Mouse (Mus musculus): Measurements from ENCODE around the gene Wap.

The Wap gene

DNA sequence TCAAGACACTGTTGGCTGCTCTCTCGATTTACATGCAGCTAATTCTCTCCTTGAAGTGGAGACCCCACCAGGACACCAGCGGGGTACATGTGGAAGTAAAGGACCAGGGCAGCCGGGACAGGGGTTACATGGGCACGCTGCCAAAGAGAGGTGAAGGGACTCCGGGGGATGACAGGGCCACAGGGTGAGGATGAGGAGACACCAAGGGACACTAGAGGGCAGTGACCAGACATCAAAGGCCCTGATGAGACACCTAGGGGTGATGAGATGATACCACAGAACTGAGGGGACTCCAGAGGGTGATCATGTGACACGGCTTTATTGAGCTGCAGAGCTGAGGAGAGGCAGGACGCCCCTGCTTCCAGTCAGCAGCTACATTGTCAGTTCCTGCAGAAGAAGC lies 40.9 kb downstream of the Wap start:
- no peak for DNase-seq (ENCODE audit: extremely low spot score)

DNA sequence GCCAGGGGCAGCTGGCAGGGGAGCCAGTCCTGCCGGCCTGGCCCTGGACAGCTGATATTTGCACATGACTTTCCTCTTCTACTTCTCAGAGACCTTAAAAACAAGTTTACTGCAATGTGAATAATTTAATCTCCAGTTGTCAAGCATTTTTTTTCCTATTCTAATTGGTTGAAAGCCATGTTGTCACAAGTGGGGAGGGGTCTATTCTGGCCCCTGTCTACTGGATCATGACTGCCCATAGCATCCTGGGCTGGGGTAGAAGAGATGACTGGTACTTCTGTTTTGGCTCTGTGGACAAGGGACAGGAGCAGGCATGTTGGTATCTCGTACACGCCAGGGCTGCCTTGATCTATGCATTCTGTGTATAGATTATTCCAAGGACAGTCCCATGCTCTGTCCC lies 41.8 kb downstream of the Wap start:
- no peak for DNase-seq (ENCODE audit: extremely low spot score)

DNA sequence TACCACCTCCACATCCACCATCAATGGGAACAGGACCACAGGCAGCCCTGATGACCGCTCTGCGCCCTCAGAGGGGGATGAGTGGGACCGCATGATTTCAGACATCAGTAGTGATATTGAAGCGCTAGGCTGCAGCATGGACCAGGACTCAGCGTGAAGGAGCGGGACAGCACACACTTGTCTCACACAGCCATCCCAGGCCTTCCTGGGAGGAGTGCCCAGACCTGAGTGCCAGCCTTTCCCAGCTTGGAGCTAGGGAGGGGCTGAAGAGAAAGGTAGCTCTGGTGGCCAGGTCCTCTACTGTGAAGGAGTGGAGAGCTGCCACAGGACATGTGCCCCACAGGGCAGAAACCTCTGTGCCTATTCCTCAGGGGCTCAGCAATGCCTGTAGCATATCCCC lies 42.2 kb downstream of the Wap start:
- no peak for DNase-seq (ENCODE audit: extremely low spot score)

DNA sequence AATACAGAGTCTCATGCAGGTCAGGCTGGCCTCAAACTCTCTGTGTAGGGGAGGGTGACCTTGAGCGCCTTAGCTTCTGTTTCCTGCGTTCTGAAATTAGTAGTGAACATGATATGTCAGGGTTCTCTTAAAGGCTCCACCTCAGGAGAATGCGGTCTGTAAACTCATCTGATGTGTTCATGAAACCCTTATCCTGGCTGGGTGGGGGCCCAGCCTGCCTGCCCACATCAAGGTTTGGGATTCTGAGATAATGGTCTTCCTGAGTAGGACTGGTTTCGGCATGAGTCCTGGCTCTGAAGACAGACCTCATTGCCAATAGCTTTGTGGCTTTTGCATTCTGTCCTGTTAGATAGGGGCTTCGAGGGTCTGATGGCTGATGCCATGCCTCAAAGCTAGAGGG lies 43.1 kb downstream of the Wap start:
- DNase-seq (ENCODE audit: extremely low spot score) = no peak

DNA sequence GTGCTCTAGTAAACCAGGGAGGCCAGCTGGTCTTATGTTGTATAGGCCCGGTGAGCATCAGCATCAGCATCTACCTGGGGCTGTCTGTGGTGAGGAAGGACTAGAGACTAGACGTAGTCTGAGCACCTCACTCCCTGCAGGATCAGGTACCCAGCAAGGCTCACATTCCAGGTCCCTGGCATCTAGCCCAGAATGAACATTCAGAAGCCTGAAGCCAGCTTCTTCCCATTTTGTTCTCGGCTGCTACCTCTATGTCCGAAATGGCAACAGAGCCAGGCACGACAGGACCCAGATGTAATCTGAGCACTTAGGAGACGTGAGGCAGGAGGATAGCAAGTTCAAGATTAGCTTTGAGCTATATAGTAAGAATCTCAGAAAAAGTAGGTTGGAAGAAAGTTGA lies 43.6 kb downstream of the Wap start:
- DNase-seq (ENCODE audit: extremely low spot score) = no peak

DNA sequence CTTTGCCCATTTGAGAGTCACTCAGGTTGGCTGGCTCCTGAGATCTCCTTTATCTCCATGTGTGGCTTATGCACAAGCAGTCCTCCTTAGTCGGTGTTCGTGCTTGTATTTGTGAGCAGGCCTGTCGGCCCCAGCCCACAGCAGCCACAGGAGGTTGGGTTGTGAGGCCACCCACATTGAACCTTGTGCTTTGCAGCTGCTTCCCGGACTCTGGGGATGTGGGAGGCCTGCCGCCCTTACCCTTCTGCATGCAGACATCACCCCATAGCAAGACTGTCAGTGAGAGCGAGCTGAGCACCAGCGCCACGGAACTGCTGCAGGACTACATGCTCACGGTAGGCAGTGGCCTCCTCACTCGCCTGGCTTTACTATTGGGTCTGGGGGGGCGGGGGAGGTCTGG lies 45.0 kb downstream of the Wap start:
- no peak for DNase-seq (ENCODE audit: extremely low spot score)

GRCm38 (mm10) chr11:6590933-6591675 lies 47.3 kb downstream of the Wap start:
- no peak for DNase-seq (ENCODE audit: extremely low spot score)

DNA sequence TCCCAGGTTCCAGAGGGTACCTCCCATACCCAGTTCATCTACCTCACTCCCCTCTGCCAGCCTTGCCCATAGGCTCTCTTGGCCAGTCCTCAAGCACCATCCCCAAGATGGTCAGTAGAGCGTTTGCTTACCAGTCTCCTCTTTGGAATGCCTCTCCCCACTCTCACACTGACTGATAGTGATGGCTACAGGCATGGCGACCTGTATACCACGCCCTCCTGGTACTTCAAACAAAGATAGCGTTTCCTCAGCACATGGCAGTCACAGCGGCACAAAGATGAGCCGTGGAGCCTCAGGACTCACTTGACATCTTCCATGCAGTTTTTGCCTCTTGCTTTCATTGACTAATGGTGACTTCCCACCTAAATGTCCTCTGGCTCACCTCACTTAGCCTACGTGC lies 48.6 kb downstream of the Wap start:
- DNase-seq (ENCODE audit: extremely low spot score) = no peak

GRCm38 (mm10) chr11:6588295-6588694 lies 50.1 kb downstream of the Wap start:
- DNase-seq (ENCODE audit: extremely low spot score) = no peak

- DNase-seq (ENCODE audit: extremely low spot score) = no peak
Observed at GRCm38 (mm10) chr11:6587249-6587940, 51.0 kb downstream of the Wap start.

DNA sequence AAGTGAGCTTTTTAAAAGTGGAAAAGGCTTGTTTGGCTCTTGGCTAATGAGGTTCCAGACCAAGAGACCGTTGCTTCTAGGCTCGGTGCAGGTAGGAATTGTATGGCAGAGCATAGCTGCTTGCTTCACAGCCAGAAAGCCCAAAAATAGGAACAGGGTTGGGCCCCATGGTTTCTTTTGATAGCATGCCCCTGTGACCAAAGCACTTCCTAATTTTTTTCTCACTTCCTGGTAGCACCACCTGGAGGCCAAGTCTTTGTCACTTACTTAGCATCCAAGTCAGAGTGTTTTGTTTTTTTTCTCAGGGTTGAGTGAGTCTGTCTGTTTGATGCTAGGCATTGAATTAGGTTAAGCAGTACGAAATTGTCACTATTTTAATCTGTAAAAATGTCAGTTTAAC lies 51.8 kb downstream of the Wap start:
- DNase-seq (ENCODE audit: extremely low spot score) = no peak

DNA sequence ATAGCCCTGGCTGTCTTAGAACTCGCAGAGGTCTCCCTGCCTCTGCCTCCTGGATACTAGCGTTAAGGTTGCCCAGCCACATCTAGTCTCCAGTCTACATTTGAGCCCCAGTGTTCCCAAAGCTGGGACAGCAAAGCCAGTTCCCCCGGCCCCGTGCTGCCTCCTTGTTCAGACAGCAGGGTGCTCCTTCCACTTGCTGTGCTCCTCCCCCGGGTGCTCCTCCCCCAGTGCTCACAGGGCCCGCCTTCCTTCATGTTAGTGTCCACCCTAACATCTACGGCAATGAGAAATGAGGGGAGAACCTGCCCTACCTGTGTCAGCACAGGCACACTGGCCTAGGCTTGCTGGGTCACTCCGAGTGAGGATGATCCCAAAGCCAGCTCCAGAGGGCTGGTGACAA lies 52.7 kb downstream of the Wap start:
- no peak for DNase-seq (ENCODE audit: extremely low spot score)
